Mouse (Mus musculus) stomach, postnatal 0 days (tissue): ENCODE data around the gene Pnpla7.

Experiments used
- CTCF ChIP-seq: IDR thresholded peaks from 2 replicates; pipeline ENCODE4 v1.5.1; 2016; ENCODE audit warnings: antibody characterized with exemption, low read depth, mild to moderate bottlenecking, moderate library complexity
- EP300 ChIP-seq: optimal IDR thresholded peaks from 2 replicates; pipeline ENCODE3; 2016; ENCODE audit warnings: antibody characterized with exemption

DNA sequence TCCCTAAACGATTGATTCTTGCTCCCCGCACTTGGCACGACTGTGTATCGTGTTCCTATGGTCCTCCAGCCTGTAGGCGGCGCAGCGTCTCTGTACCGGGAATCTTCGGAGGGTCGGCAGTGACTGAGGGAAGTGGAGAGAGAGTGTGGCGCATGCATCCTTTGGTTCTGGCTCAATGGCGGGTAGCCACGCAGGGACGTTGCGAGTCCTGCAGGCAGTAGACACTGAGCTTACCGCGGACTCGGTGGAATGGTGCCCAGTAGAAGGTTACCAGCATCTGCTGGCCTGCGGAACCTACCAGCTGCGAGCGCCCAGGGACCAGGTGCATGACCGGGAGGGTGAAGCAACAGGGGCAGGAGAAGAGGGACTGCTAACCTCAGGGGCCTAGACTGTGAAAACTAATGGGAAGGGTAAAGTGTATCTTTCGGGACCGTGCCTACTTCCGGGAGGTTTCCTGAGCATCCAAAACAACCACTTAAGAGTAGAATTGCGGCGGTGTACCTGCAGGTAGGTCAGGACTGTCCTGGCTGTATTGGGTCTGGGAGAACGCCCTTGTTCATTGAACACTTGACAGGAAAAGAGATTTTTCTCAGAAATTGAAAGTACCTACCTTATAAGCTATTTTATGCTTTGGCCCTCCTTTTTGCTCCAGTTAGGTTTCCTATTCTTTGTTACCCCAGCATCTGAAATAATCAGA is 13.4 kb upstream of the Pnpla7 start, which contains the start of gene Dph7:
- TF ChIP-seq CTCF (peak; percentile 96), EP300 (no peak)
